Mouse (Mus musculus) cerebellum, adult 2 months (tissue): Measurements from ENCODE around the gene Tm7sf2. TPM values are rescaled to one million over a fixed set of nuclear protein-coding genes. Genes with fewer than 3 reads are reported as not detected.

Source experiments
- DNase-seq, 2 experiments: peaks; one replicate each; pipeline ENCODE4 v3.0.0; 2021
- H3K27ac ChIP-seq: fragments of 200-500 bp; 2 replicates; pipeline ENCODE4 v1.5.1; 2012; ENCODE audit warnings: low read length, control low read depth, inconsistent platforms; ENCODE audit not compliant: insufficient read depth
- H3K27me3 ChIP-seq: fragments of 200-500 bp; 2 replicates; pipeline ENCODE4 v1.6.1; 2012; ENCODE audit warnings: inconsistent platforms, mild to moderate bottlenecking, low read length, moderate library complexity; ENCODE audit not compliant: control insufficient read depth, insufficient read depth
- H3K4me1 ChIP-seq: fragments of 200-500 bp; 2 replicates; pipeline ENCODE4 v1.6.1; 2011; ENCODE audit warnings: low read length; ENCODE audit not compliant: control insufficient read depth, insufficient read depth
- H3K4me3 ChIP-seq: fragments of 200-500 bp; replicated peaks from 2 replicates; pipeline ENCODE3; 2011; ENCODE audit warnings: mild to moderate bottlenecking, low read depth, low read length, control low read depth; ENCODE audit not compliant: insufficient read depth
- CTCF ChIP-seq: fragments of 200-500 bp; IDR thresholded peaks from 2 replicates; pipeline ENCODE4 v1.5.1; 2011; ENCODE audit warnings: low read depth, mild to moderate bottlenecking, control low read depth, low read length, moderate library complexity, borderline replicate concordance; ENCODE audit not compliant: insufficient read depth
- POLR2A ChIP-seq: fragments of 200-500 bp; IDR thresholded peaks from 2 replicates; pipeline ENCODE4 v1.6.1; 2011; ENCODE audit warnings: low read length, control low read depth, borderline replicate concordance; ENCODE audit not compliant: insufficient read depth
- WGBS: fragments of 180-500 bp; shearing (Covaris S2); methylation state at CpG from one replicate; pipeline ENCODE4 v1.1.7; 2018; 5-methylcytosine and 5-hydroxymethylcytosine counted together
- polyA plus RNA-seq: library from polyadenylated mRNA; depleted of rRNA; stranded (reverse); fragments of >200 nt; gene quantifications from 2 replicates; pipeline ENCODE4 v1.2.3, GENCODE M21; 2012

The Tm7sf2 gene
- polyA plus RNA-seq, 1 experiment, result 50.8 TPM

- 77% methylated on average over 9 of the region's 9 CpGs for WGBS
- Histone ChIP-seq H3K27ac (no peak overlapping the region), H3K27me3 (no peaks in the 10 kb centered on the region), H3K4me3 (no peak overlapping the region), H3K4me1 (no peaks in the 10 kb centered on the region)
- TF ChIP-seq POLR2A (no peak), CTCF (no peak)
- no peak for DNase-seq
Observed at GRCm38 (mm10) chr19:6035966-6036585, 32.1 kb downstream of the Tm7sf2 start.

GRCm38 (mm10) chr19:6030520-6031280 lies 37.5 kb downstream of the Tm7sf2 start:
- no peaks in the 10 kb centered on the region for H3K4me1 ChIP-seq
- H3K4me3 ChIP-seq, result no peak overlapping the region
- WGBS, result 63% methylated on average over 14 of the region's 14 CpGs
- TF ChIP-seq CTCF (no peak), POLR2A (no peak)
- no peak for DNase-seq
- H3K27me3 ChIP-seq, result no peaks in the 10 kb centered on the region
- no peak overlapping the region for H3K27ac ChIP-seq

GRCm38 (mm10) chr19:6029426-6029825 lies 38.7 kb downstream of the Tm7sf2 start:
- DNase-seq, result no peak
- H3K27ac ChIP-seq, result no peak overlapping the region
- H3K4me1 ChIP-seq, result no peaks in the 10 kb centered on the region
- H3K27me3 ChIP-seq, result no peaks in the 10 kb centered on the region
- 82% methylated on average over 9 of the region's 9 CpGs for WGBS
- no peak overlapping the region for H3K4me3 ChIP-seq
- no peak for TF ChIP-seq POLR2A

- H3K4me3 ChIP-seq, result no peak overlapping the region
- no peaks in the 10 kb centered on the region for H3K4me1 ChIP-seq
- WGBS, result 68% methylated on average over 6 of the region's 6 CpGs
- no peak overlapping the region for H3K27ac ChIP-seq
- DNase-seq, result no peak
- TF ChIP-seq POLR2A (no peak), CTCF (no peak)
- no peaks in the 10 kb centered on the region for H3K27me3 ChIP-seq
Observed at GRCm38 (mm10) chr19:6028991-6029390, 39.2 kb downstream of the Tm7sf2 start.

GRCm38 (mm10) chr19:6023930-6024329 lies 44.2 kb downstream of the Tm7sf2 start:
- no peak for TF ChIP-seq POLR2A
- 45% methylated on average over 7 of the region's 7 CpGs for WGBS

GRCm38 (mm10) chr19:6023059-6023458 lies 45.1 kb downstream of the Tm7sf2 start:
- no peaks in the 10 kb centered on the region for H3K27me3 ChIP-seq
- TF ChIP-seq POLR2A (no peak), CTCF (no peak)
- H3K27ac ChIP-seq, result no peak overlapping the region
- DNase-seq, result no peak
- no peaks in the 10 kb centered on the region for H3K4me1 ChIP-seq
- WGBS, result 67% methylated on average over 8 of the region's 8 CpGs
- no peak overlapping the region for H3K4me3 ChIP-seq

More at GRCm38 (mm10) chr19:6023930-6024329, 44.2 kb downstream of the Tm7sf2 start:
- H3K27ac ChIP-seq, result no peak overlapping the region
- H3K27me3 ChIP-seq, result no peaks in the 10 kb centered on the region
- H3K4me1 ChIP-seq, result no peaks in the 10 kb centered on the region
- H3K4me3 ChIP-seq, result no peak overlapping the region
- no peak for DNase-seq

- Histone ChIP-seq H3K4me1 (no peaks in the 10 kb centered on the region), H3K27ac (no peak overlapping the region), H3K4me3 (no peak overlapping the region), H3K27me3 (no peaks in the 10 kb centered on the region)
- WGBS, result 54% methylated on average over 3 of the region's 3 CpGs
- no peak for DNase-seq
- TF ChIP-seq CTCF, result no peak
- TF ChIP-seq POLR2A, result no peak
Observed at GRCm38 (mm10) chr19:6020276-6020675, 47.9 kb downstream of the Tm7sf2 start.

- H3K27ac ChIP-seq, result no peak overlapping the region
- TF ChIP-seq POLR2A, result no peak
- TF ChIP-seq CTCF, result peak; percentile 93
- no peaks in the 10 kb centered on the region for H3K27me3 ChIP-seq
- H3K4me3 ChIP-seq, result no peak overlapping the region
- DNase-seq, result peak; percentile 82 to 89
- no peaks in the 10 kb centered on the region for H3K4me1 ChIP-seq
- 33% methylated on average over 15 of the region's 15 CpGs for WGBS
Observed at GRCm38 (mm10) chr19:6018142-6019089, 49.8 kb downstream of the Tm7sf2 start.
